Mouse (Mus musculus) mature B cell (primary cell): ENCODE measurements around the gene Krt23.

Experiments
- in situ Hi-C: fragments of 300-500 bp; cut with MboI; formaldehyde crosslinking; loops from 2 replicates; pipeline ENCODE4 v1.14.3; 2019

The Krt23 gene

GRCm38 (mm10) chr11:99454044-99454443 lies 38.9 kb downstream of the Krt23 start:
- in situ Hi-C loops: no loop called here

DNA sequence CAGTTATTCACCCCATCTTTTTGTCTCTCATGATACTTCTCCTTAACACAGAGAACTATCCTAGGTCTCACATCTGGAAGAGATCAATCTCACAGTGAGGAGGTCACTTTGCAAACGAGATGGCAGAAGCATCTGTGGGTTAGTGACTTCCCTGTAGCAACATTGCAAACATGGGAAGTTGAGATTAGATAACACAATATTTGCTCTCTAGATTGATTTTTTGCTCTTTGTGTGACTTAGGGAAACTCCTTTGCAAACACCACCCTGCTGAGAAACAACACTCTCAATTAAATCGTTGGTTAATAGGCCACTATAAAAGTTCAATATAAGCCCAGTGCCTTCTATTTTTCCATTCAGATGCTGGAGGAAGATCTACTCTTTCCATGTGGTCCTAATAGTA lies 44.2 kb downstream of the Krt23 start:
- in situ Hi-C loops: no loop called here

DNA sequence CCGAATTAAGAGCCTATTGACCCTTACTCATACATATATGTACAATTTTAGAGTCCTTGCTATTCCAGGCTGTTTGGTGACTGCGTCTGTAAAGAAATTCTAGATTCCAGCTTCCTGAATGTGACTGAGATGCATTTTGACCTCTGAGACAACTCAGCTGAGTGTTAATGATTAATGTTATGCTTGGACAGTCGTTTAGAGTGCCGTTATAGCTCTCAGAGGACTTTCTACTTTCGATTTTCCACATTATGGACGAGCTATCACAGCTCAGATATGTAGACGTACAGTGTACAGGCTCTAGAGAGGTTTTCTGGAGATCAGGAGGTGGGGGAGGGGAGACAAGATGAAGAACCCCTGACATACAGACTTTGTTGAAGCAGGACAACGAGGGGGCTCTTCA lies 51.7 kb downstream of the Krt23 start:
- in situ Hi-C loops: no loop called here

DNA sequence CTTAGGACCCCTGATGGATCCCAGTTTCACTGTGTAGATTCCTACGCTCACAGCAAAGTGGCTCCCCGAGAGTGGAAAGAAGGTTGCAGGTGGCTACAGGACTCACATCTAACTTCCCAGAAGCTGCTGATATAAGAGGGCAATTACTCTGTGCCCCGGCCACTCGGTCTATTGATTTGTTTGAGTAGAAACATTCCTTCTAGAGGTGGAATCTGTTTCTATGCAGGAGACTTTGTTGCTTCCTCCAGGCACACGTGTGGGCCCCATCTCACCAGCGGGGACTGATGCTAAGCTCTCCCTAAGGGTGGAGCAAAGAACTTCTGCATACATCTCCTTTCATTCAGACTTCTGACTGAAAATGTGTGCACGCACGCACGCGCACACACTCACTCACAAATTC lies 53.5 kb downstream of the Krt23 start:
- in situ Hi-C loops: no loop called here

DNA sequence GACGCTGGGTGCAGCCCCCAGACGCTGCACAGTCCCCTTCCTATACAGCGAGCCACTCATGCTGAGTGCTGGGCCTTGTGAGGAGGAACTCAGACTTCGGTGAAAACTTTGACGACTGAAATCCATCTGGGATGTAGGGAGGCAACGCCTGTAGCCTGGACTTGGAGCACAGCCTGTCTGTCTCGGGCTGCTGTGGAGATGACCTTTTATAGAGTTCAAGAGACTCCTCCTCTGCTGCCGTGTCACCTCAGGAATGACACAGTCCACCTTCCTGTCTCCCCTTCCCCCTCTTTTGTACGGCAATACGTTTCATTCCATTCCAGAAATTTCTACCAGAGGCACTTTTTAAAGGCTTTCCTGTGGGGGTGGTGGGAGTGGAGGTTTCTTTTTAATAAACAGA lies 55.0 kb downstream of the Krt23 start, which contains the start of gene Krt20:
Krt20 (minus strand) TSS at position 179 of the 400 bp plus-strand sequence.
- in situ Hi-C loops: no loop called here

- in situ Hi-C loops: no loop called here
Measured at GRCm38 (mm10) chr11:99436625-99437024, 56.3 kb downstream of the Krt23 start.

GRCm38 (mm10) chr11:99430670-99431069 lies 62.3 kb downstream of the Krt23 start:
- in situ Hi-C loops: no loop called here
